ENCODE assay signal across 8 mouse cellular contexts in genomic region chr7:62346269-62346668, GRCm38 (mm10). TPM values are rescaled to one million over a fixed set of nuclear protein-coding genes. Genes with fewer than 3 reads are reported as not detected.
DNase-seq lines count a peak whose midpoint lies in the region; ATAC-seq and TF ChIP-seq lines count a peak whose summit lies in the region.

Gene Ndn, plus strand, starts transcription at chr7:62346569.

- no peak within 1 kb of the TSS for H3K4me2 ChIP-seq in kidney, postnatal 0 days (ENCODE audit: low read length)
- H3K4me2 ChIP-seq in hindbrain, embryonic 14.5 days (replicated peaks) = no peak within 1 kb of the TSS
- H3K4me2 ChIP-seq in midbrain, embryonic 13.5 days (replicated peaks) = no peak within 1 kb of the TSS

- no peak within 1 kb of the TSS for H3K9ac ChIP-seq in kidney, postnatal 0 days (ENCODE audit: low read depth, low read length)
- H3K9ac ChIP-seq in hindbrain, embryonic 14.5 days = no peak within 1 kb of the TSS
- no peak within 1 kb of the TSS for H3K9ac ChIP-seq in midbrain, embryonic 13.5 days (replicated peaks)

- H3K4me1 ChIP-seq in kidney, postnatal 0 days (replicated peaks; ENCODE audit: insufficient read depth, low read length) = no peaks in the 10 kb centered on the region
- peaks cover 6% of the 10 kb centered on the region; the same call in 1 of the 2 replicates for H3K4me1 ChIP-seq in embryonic facial prominence, embryonic 10.5 days
- H3K4me1 ChIP-seq in hindbrain, embryonic 14.5 days (replicated peaks; ENCODE audit: control insufficient read depth, insufficient read depth, low read length) = peaks cover 10% of the 10 kb centered on the region; the same call in 1 of the 2 replicates
- H3K4me1 ChIP-seq in midbrain, embryonic 13.5 days (replicated peaks) = peaks cover 15% of the 10 kb centered on the region

- 71% methylated on average over 1 of the region's 1 CpGs for WGBS in kidney, postnatal 0 days
- WGBS in embryonic facial prominence, embryonic 10.5 days = 70% methylated on average over 1 of the region's 1 CpGs
- WGBS in hindbrain, embryonic 14.5 days = 55% methylated on average over 1 of the region's 1 CpGs
- WGBS in midbrain, embryonic 13.5 days = 57% methylated on average over 1 of the region's 1 CpGs

- TF ChIP-seq CTCF in kidney, postnatal 0 days (IDR thresholded peaks at IDR 0.05; ENCODE audit: low read depth) = no peak

- no peak for DNase-seq in kidney, postnatal 0 days (ENCODE audit: low spot score)
- no peak for DNase-seq in kidney, postnatal 36 days
- no peak for DNase-seq in embryonic facial prominence, embryonic 10.5 days (ENCODE audit: low spot score)
- no peak for DNase-seq in hindbrain, embryonic 14.5 days (ENCODE audit: low spot score)
- DNase-seq in adipocyte (ENCODE audit: low spot score) = no peak
- DNase-seq in cerebellum, adult 9-11 months = no peak

- ATAC-seq in kidney, postnatal 0 days (replicated peaks; ENCODE audit: low FRiP score, low read depth) = no peak
- ATAC-seq in hindbrain, embryonic 14.5 days (ENCODE audit: low FRiP score) = no peak
- ATAC-seq in midbrain, embryonic 13.5 days = no peak
- ATAC-seq in erythroid progenitor cell, adult 5-6 weeks (replicated peaks; ENCODE audit: low FRiP score, poor library complexity, severe bottlenecking) = no peak

- H3K27ac ChIP-seq in kidney, postnatal 0 days = no peak within 1 kb of the TSS
- no peak within 1 kb of the TSS for H3K27ac ChIP-seq in embryonic facial prominence, embryonic 10.5 days (replicated peaks)
- no peak within 1 kb of the TSS for H3K27ac ChIP-seq in hindbrain, embryonic 14.5 days
- H3K27ac ChIP-seq in midbrain, embryonic 13.5 days = no peak within 1 kb of the TSS

- H3K27me3 ChIP-seq in kidney, postnatal 0 days (ENCODE audit: insufficient read depth, low read length) = no peaks in the 10 kb centered on the region
- no peaks in the 10 kb centered on the region for H3K27me3 ChIP-seq in embryonic facial prominence, embryonic 10.5 days (replicated peaks; ENCODE audit: low read depth, poor library complexity, severe bottlenecking)
- H3K27me3 ChIP-seq in hindbrain, embryonic 14.5 days (ENCODE audit: control insufficient read depth, insufficient read depth, low read length) = no peaks in the 10 kb centered on the region
- H3K27me3 ChIP-seq in midbrain, embryonic 13.5 days = no peaks in the 10 kb centered on the region

- no peak within 1 kb of the TSS for H3K4me3 ChIP-seq in kidney, postnatal 0 days (replicated peaks; ENCODE audit: low read depth, low read length)
- H3K4me3 ChIP-seq in embryonic facial prominence, embryonic 10.5 days = no peak within 1 kb of the TSS
- H3K4me3 ChIP-seq in hindbrain, embryonic 14.5 days (replicated peaks; ENCODE audit: low read length) = no peak within 1 kb of the TSS
- no peak within 1 kb of the TSS for H3K4me3 ChIP-seq in midbrain, embryonic 13.5 days (replicated peaks)

- H3K9me3 ChIP-seq in kidney, postnatal 0 days (replicated peaks; ENCODE audit: low read length) = no peaks in the 10 kb centered on the region
- peaks cover 16% of the 10 kb centered on the region for H3K9me3 ChIP-seq in embryonic facial prominence, embryonic 10.5 days
- peaks cover 9% of the 10 kb centered on the region; the same call in 1 of the 2 replicates for H3K9me3 ChIP-seq in hindbrain, embryonic 14.5 days (ENCODE audit: control insufficient read depth, low read length)
- peaks cover 7% of the 10 kb centered on the region; the same call in 1 of the 2 replicates for H3K9me3 ChIP-seq in midbrain, embryonic 13.5 days

- H3K36me3 ChIP-seq in kidney, postnatal 0 days (ENCODE audit: insufficient read depth, low read length) = no peaks in the 10 kb centered on the region
- H3K36me3 ChIP-seq in embryonic facial prominence, embryonic 10.5 days (replicated peaks) = no peaks in the 10 kb centered on the region
- H3K36me3 ChIP-seq in hindbrain, embryonic 14.5 days (replicated peaks; ENCODE audit: control insufficient read depth, insufficient read depth) = no peaks in the 10 kb centered on the region
- H3K36me3 ChIP-seq in midbrain, embryonic 13.5 days = no peaks in the 10 kb centered on the region

RNA-seq across cellular contexts. Expression of gene Ndn, which starts in this region (rescaled TPM):
- 50.7 and 51.5 TPM in 2 replicates for polyA plus RNA-seq in kidney, postnatal 0 days (2015; fragmentation: Nextera tagmentation; extraction: Ambion mirVana)
- polyA plus RNA-seq in embryonic facial prominence, embryonic 10.5 days (2016; fragmentation: Nextera tagmentation; extraction: Ambion mirVana) = 128 and 134 TPM in 2 replicates
- 536 and 618 TPM in 2 replicates for polyA plus RNA-seq in hindbrain, embryonic 14.5 days (2014; fragmentation: Nextera tagmentation; extraction: Ambion mirVana)
- 536 and 604 TPM in 2 replicates for polyA plus RNA-seq in midbrain, embryonic 13.5 days (2015; fragmentation: Nextera tagmentation; extraction: Ambion mirVana)
- total RNA-seq in erythroid progenitor cell, adult 5-6 weeks (2015; ENCODE audit: low replicate concordance) = not detected in 2 replicates
- not detected in 2 replicates for total RNA-seq in erythroid progenitor cell, adult 5-6 weeks (2017; ENCODE audit: low replicate concordance)
